Mouse (Mus musculus) left cerebral cortex, adult 9 months (tissue): ENCODE data around the gene Rrp36.

Source experiments
- DNase-seq, 2 experiments: peaks; one replicate each; pipeline ENCODE4 v3.0.0; 2022; ENCODE audit warnings: low spot score in 2 of 2

Gene Rrp36

GRCm38 (mm10) chr17:46685913-46686312 is 11.8 kb upstream of the Rrp36 start:
- DNase-seq = no peak

DNA sequence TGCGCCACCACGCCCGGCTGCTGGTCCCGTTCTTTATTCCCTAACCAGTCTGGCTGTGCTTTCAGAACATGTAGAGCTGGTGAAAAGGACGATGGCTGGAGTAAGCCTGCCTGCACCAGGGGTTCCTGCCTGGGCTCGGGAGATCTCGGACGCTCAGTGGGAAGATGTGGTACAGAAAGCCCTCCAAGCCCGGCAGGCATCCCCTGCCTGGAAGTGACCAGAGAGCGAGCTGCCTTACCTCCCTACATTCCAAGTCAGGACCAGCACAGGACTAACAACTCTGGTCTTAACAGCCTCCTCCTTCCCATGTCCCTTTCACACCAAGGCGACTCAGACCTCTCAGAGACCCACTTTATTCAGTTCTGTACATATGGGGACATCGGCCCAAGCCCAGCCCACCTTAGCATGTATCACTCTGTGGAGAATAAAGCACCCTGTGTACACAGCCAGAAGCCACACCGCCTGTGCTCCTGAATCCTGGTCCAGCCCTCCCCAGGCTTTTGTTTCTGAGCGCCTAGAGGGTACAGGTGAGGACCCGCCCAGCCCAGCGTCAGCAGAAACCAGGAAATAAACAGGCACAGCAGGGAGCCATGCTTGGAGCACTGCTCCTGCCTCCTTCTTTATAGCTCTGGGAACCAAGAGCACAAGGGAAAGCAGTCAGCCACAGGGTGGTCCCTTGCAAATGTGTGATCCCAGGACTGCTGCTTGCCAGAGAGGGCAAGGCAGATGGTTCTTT is 8.7 kb upstream of the Rrp36 start:
- no peak for DNase-seq

- DNase-seq = no peak
Observed at GRCm38 (mm10) chr17:46681466-46682118, 7.4 kb upstream of the Rrp36 start.

DNA sequence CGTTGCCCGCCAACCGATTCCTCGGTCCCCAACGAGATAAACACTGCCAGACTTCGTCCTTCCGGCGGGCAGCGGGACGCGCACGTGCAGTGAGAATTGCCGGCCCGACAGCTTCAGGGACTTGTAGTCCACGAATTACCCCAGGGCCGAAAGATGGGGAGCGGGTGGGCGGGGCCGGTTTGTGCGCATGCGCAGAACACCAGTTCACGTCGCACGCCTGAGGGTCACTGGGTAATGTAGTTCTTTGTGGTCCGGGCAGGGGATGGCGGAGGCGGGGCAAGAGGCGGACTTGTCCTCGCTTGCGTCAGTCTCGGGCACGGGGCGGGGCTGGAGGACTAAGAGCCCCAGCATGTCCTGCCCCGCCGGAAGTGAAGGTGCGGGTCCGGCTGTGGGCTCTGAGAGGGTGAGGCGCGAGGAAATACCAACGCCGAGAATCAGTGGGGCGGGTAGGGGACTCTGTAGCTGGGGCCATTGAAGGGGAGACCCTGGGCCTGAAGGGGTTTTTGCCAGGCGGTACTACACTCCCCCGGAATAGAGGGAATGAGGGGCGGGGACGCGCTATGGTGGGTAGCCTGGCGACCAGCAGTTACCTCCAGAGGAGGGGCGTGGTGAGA is 6.7 kb upstream of the Rrp36 start, which contains the start of gene Klhdc3:
TSS of gene Klhdc3 (minus strand) at position 155 of the 614 bp plus-strand sequence.
- peak; percentile 95 to 96 for DNase-seq

DNA sequence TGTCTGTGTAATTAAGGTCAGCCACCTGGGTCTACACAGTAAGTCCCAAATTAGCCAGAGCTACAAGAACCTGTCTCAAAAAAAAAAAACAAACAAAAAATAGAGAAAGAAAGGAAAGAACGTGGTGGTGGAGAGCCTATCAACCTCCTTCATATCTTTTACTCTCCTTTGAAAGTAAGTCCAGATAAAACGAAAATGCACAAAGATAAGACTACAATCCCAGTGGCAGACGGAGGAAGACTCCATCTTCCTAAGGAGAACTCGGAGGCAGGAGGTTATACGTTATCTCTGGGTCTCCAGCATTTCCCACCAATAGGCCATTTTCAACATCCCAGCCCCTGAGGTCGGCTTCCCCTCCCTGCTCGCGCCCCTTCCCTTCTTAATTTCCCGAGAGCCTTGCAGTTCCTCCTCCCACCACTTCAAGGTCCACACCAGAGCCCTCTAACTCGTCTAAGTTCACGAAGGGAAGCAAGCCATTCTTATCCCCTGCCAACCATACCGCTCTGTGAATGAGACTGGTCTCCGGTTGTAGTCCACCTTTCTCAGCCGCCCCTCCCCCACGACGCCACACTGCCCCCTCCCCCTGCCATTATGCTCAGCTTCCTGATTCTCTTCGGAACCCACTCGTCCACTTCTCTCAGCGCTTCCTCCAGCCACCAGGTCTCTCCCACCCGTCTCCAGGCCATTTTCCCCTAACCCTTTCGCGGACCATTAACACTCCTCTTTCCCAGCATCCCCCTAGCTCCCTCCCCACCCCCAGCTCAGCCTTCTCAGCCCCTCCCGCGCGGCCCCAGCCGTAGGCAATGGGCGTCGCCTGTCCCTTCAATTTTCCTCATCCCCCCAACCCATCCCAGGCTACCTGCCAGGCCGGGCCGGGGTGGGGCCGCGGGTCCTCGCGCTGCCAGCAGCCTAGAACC is 5.9 kb upstream of the Rrp36 start:
- no peak for DNase-seq

DNA sequence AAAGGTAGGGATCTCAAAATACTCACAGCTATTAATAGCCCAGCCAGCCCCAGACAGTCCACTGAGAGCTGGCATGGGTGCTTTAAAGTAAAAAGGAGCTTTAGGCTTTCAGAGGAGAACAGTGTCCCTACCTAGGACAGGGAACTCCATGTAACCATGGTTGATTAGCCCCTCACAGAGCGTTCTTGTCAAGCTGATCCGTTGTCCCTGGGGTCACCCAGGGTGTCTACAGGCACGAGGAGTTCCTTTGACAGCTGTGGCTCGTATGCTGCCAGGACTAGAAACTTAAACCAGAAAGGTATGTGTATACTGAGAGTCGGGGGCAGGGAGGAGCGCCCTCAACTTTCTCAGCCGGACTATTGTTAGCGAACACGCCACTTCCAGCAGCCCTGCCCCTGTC is 4.8 kb upstream of the Rrp36 start:
- no peak for DNase-seq

- no peak for DNase-seq
Observed at GRCm38 (mm10) chr17:46678416-46678815, 4.3 kb upstream of the Rrp36 start, which contains the start of gene Mea1. Mea1 (plus strand) TSS chr17:46678793.

DNA sequence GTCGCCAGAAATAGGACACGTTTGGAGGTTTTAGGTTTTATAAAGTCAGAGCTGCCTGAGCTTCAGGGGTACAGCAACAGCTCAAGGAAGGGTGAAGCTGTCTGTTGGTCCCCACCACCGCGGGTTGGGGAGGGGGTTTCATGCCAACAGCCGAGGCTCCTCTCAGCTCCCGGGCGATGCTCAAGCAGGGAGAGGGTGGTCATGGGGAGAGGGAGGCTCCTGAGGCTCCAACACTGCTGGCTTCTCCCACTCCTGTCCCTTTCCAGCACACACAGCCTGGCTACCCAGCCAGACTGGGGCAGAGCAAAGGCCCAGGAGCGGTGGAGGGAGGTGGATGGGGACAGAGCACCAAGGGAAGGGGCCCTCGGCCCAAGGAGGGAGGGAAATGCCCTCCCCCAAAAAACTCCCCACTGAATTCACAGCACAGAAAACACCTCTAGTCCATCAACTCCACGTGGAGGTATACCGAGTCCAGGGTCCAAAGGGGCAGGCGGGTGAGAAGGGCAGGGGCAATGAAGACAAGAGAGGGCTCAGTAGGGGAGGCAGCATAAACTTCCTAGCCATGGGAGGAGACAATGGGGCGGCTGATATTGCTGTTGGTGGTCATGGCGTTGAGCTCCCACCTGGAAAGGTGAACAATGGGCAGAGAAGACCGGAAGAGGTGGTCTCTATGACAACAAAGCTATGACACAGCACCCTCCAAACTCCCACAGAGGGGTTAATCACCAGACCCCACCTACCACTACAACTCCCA is 555 bp upstream of the Rrp36 start:
- DNase-seq = no peak

DNA sequence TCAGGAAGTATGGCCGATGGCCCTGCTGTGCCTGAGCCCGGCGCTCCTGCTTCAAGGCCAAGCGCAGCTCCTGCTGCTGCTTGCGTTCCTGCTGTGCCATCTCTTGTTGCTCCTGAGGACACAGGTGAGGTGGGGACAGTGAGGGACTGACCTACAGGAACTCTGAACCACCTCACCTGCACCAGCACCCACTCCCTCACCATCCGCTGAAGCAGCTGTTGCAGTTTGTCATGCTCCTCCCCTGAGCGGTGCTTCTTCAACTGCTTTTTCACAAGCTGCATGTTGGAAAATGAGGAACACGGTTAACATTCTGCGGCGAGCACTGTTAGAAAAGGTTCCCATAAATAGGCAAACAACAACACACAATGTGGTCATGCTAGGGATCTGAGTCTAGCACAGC is 4.2 kb downstream of the Rrp36 start:
- DNase-seq = no peak

DNA sequence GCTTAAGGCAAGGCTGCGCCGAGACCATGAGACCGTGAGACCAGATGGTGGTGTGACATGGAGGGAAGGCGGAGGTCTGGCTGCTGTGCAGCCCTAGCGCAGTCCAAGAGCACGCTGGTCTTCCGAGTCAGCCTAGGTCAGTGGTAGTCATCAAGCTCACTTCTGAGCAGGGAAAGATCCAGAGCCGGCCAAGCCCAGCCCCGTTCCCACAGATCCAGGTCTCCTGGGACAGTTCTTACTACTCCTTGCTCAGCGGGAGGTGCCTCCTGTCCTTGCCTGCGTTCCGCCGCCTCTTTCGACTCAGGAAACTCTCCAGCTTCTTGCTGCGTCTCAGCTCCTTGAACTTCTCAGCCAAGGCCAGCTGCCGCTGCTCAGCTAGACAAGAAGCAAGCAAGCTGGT is 6.4 kb downstream of the Rrp36 start:
- DNase-seq = no peak

- no peak for DNase-seq
Observed at GRCm38 (mm10) chr17:46662730-46663129, 11.4 kb downstream of the Rrp36 start.

DNA sequence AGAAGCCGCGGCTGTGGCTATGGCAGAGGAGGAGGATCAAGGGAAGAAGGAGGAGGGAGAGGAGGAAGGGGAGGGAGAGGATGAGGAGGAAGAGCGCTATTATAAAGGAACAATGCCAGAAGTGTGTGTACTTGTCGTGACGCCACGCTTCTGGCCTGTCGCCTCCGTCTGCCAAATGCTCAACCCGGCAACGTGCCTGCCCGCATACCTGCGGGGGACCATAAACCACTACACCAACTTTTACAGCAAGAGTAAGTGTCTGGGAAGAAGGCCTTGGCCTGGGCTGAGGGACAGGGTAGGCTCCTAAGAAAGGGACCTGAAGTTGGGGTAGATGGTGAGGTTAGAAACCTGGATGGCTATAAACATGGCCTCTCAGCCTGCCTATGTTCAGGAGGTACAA is 12.2 kb downstream of the Rrp36 start:
- DNase-seq = no peak

DNA sequence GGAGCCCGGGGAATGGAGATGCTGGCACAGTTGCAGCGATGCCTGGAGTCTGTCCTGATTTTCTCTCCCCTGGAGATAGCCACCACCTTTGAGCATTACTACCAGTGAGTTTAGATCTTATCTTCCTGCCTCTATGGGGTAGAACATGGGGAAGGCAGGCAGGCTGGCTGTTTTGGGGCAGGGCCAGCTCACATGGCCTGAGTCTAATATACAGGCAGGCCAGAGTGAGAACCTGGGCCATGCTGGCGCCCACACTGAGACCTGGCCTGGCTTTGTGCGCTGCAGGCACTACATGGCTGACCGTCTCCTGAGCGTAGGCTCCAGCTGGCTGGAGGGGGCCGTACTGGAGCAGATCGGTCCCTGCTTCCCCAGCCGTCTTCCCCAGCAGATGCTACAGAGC is 12.8 kb downstream of the Rrp36 start:
- DNase-seq = no peak

GRCm38 (mm10) chr17:46656054-46656453 is 18.1 kb downstream of the Rrp36 start:
- DNase-seq = no peak

DNA sequence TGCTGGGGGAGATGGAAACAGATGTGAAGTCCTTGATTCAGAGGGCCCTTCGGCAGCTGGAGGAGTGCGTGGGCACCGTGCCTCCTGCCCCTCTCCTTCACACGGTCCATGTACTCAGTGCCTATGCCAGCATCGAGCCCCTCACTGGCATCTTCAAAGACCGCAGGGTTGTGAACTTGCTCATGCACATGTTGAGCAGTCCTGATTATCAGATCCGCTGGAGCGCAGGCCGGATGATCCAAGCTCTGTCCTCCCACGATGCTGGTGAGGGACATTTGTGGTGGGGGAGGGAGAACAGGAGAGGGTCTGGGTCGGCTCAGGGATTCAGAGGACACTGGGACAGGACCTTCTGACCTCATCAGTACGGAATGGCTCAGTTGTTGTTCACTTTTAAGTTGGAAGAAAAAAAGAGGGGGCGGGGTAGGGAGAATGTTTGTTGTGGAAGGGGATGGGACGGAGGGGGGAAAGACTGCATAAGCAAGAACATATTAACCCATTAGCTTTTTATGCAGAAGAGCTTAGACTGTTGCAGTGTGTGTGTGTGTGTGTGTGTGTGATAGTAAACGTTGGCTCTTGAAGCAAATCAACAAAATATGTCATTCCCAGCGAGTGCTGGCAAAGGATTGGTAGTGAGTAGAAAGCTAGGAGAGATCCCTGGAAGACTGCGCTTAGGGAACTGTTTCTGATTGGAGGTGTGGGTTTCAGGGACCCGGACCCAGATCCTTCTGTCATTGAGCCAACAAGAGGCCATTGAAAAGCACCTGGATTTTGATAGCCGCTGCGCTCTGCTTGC is 22.2 kb downstream of the Rrp36 start:
- DNase-seq = no peak

- no peak for DNase-seq
Observed at GRCm38 (mm10) chr17:46651292-46651691, 22.9 kb downstream of the Rrp36 start.

DNA sequence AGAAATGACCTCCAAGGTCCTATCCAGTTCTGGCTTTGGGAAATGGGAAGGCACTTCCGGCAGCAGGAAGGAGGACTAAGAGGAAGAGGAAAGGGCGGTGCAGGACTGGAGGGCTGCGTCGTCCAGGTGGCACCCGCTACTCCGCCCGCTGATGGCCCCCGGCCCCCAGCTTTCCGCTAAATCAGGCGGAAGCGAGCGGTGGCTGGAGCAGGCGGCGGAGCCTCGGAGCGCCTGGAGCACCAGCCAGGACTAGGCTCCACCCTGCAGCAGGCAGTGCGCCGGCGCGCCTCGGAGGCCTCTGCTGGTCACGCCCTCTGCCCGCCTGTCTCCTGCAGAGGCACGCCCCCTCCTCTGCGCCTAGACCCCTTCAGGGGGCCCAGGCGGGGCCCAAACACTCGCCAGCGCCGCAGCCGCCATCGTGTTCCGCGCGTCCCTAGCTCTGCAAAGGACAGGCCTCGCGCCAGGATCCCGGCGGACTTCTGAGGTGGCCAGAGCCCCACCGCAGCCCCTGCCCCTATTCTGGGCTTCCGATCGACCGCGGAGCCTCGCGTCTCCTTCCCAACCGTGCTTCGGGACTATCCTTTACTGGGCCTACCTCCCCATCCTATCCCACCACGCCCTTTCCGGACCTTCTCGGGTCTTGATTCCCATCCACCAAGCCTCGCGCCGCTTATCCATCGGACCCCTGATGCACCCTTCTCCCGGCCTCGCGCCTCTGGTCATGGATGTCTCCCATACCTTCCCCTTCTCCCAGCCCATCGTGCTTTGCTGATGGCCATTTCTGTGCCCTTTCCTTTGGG is 23.7 kb downstream of the Rrp36 start, which contains the start of gene Cul7:
TSS of gene Cul7 (plus strand) at position 106 of the 800 bp plus-strand sequence.
- DNase-seq = peak; percentile 79 to 87

- DNase-seq = no peak
Observed at GRCm38 (mm10) chr17:46649811-46650210, 24.3 kb downstream of the Rrp36 start.

DNA sequence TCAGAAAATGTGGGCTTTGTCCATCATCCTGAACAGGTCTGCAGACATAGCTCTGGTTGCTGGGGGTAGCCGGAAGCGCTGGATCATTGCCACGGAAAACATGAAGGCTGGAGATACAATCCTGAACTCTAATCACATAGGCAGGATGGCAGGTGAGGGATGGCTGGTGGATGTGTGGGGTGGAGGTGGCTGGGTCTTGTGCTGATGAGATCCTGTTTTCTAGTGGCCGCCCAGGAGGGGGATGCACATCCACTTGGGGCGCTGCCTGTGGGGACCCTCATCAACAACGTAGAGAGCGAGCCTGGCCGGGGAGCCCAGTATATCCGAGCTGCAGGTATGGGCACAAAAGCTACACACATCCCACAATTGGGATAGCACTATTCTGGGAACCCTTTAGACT is 25.7 kb downstream of the Rrp36 start:
- DNase-seq = no peak
